Mouse (Mus musculus): ENCODE measurements around the gene Rnf24. TPM values are rescaled to one million over a fixed set of nuclear protein-coding genes. Genes with fewer than 3 reads are reported as not detected.

Rnf24 gene
- polyA plus RNA-seq (2017; shearing (Covaris generic)): 3.9 TPM

GRCm38 (mm10) chr2:131352747-131353563 is at the start of gene Rnf24:
Gene Rnf24 (minus strand): TSS chr2:131352892.

GRCm38 (mm10) chr2:131262213-131262672 is 90.4 kb downstream of the Rnf24 start, which contains the start of gene Pank2:
Gene Pank2 (plus strand): TSS chr2:131262495.

Other genes starting within 250 kb of the Rnf24 start
- gene Hspa12b, start 225.6 kb downstream of the Rnf24 start, polyA plus RNA-seq (2017; shearing (Covaris generic)): 0.39 TPM
- gene Gm11037, start 219.4 kb downstream of the Rnf24 start, polyA plus RNA-seq (2017; shearing (Covaris generic)): not detected
- gene 1700037H04Rik, start 192.8 kb downstream of the Rnf24 start, polyA plus RNA-seq (2017; shearing (Covaris generic)): 37.9 TPM
- gene Cenpb, start 172.8 kb downstream of the Rnf24 start, polyA plus RNA-seq (2017; shearing (Covaris generic)): 11.1 TPM
- 65.8 TPM for gene Cdc25b, start 165.9 kb downstream of the Rnf24 start, polyA plus RNA-seq (2017; shearing (Covaris generic))
- 0.34 TPM for gene Spef1, start 165.6 kb downstream of the Rnf24 start, polyA plus RNA-seq (2017; shearing (Covaris generic))
- 10.6 TPM for gene Ap5s1, start 145.8 kb downstream of the Rnf24 start, polyA plus RNA-seq (2017; shearing (Covaris generic))
- gene Mavs, start 118.8 kb downstream of the Rnf24 start, polyA plus RNA-seq (2017; shearing (Covaris generic)): 9.9 TPM
- gene Pank2, start 90.4 kb downstream of the Rnf24 start, polyA plus RNA-seq (2017; shearing (Covaris generic)): 104 TPM
- 160 TPM for gene Smox, start 138.6 kb upstream of the Rnf24 start, polyA plus RNA-seq (2017; shearing (Covaris generic))
- not detected for gene Adra1d, start 209.4 kb upstream of the Rnf24 start, polyA plus RNA-seq (2017; shearing (Covaris generic))

Data from effector memory CD4-positive, alpha-beta T cell, adult 7 months (primary cell).